Mouse (Mus musculus): ENCODE data around the gene Krtap28-10. TPM values are rescaled to one million over a fixed set of nuclear protein-coding genes. Genes with fewer than 3 reads are reported as not detected.
"Not testable (repeated sequence)": the region's sequence is repeated elsewhere in the genome, so short reads cannot be mapped to it uniquely, and the experiment has no call there.

Gene Krtap28-10
- polyA plus RNA-seq, 1 experiment from 2014 or later: not detected

DNA sequence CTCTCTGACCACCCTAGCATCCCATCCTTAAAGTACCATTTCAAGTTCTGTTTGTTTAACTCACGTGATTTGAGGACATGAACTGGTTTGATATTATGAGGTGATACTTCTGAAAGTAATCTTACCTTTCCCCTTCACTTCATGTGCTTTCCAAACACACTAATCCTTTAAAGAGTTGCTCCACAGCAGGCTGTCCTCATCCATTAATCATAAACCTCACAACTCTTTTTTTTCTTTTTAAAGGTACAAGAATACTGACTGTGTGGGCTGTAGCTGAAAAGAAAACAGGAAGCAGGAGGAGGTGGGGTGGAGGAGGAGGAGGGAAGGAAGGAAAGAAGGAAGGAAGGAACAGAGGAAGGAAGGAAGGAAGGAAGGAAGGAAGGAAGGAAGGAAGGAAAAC is 10.3 kb downstream of the Krtap28-10 start:
- H3K36me3 ChIP-seq (ENCODE audit: control insufficient read depth, insufficient read depth, low read length): no peaks in the 10 kb centered on the region
- no peak overlapping the region for H3K9ac ChIP-seq (ENCODE audit: low read depth, low read length)
- no peaks in the 10 kb centered on the region for H3K4me1 ChIP-seq (ENCODE audit: control insufficient read depth, insufficient read depth, low read length)
- no peaks in the 10 kb centered on the region for H3K27me3 ChIP-seq (replicated peaks; ENCODE audit: control insufficient read depth, insufficient read depth, low read length)
- WGBS: 29% methylated on average over 1 of the region's 1 CpGs
- H3K9me3 ChIP-seq (ENCODE audit: control insufficient read depth, low read length): no peaks in the 10 kb centered on the region
- no peak overlapping the region for H3K4me3 ChIP-seq (ENCODE audit: low read length)
- no peak; the same call in 1 of the 2 replicates for ATAC-seq
- no peak overlapping the region for H3K4me2 ChIP-seq (ENCODE audit: low read depth, low read length)
- H3K27ac ChIP-seq (ENCODE audit: low read length): no peak overlapping the region

DNA sequence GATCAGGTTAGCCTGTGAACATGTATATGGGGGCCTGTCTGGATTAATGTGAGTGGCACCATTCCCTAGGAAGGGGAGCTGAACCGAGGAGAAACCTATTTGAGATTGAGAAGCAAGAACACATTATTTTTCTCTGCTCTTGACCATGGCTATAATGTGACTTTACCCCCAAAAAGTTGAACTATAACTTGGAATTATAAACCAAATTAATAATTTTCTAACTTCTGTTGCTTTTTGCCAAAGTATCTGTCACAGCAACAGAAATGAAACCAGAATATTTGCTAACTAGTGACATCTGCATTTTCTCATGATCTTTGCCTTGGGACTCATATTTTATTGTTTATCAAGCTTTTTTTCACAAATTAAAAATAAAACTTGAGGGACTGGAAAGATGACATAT is 25.7 kb downstream of the Krtap28-10 start:
- H3K4me2 ChIP-seq (ENCODE audit: low read depth, low read length): no peak overlapping the region
- no peak overlapping the region for H3K4me3 ChIP-seq (ENCODE audit: low read length)
- H3K9me3 ChIP-seq (ENCODE audit: control insufficient read depth, low read length): no peaks in the 10 kb centered on the region; the same call in 1 of the 2 replicates
- no peaks in the 10 kb centered on the region for H3K4me1 ChIP-seq (ENCODE audit: control insufficient read depth, insufficient read depth, low read length)
- no peak for ATAC-seq
- WGBS: 62% methylated on average over 1 of the region's 1 CpGs
- H3K27ac ChIP-seq (ENCODE audit: low read length): no peak overlapping the region
- H3K27me3 ChIP-seq (replicated peaks; ENCODE audit: control insufficient read depth, insufficient read depth, low read length): no peaks in the 10 kb centered on the region
- no peak overlapping the region for H3K9ac ChIP-seq (ENCODE audit: low read depth, low read length)
- H3K36me3 ChIP-seq (ENCODE audit: control insufficient read depth, insufficient read depth, low read length): no peaks in the 10 kb centered on the region

DNA sequence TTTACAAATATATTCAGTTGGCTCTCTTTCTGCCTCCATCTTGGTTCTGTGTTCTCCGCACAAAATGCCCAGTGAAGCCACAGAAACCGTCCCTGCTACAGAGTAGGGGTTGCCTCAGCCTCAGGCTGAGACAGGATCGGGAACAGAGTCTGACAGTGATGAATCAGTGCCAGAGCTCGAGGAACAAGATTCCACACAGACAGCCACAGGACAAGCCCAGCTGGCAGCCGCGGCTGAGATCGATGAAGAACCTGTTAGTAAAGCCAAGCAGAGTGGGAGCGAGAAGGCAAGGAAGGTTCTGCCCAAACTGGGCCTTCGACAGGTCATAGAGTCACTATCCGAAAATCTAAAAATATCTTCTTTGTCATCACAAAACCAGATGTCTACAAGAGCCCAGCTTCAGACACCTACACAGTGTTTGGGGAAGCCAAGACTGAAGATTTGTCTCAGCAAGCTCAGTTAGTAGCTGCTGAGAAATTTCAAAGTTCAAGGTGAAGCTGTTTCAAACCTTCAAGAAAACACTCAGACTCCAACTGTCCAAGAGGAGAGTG is 26.9 kb downstream of the Krtap28-10 start:
- H3K27me3 ChIP-seq (replicated peaks; ENCODE audit: control insufficient read depth, insufficient read depth, low read length): no peaks in the 10 kb centered on the region
- H3K9me3 ChIP-seq (ENCODE audit: control insufficient read depth, low read length): no peaks in the 10 kb centered on the region; the same call in 1 of the 2 replicates
- no peak overlapping the region for H3K27ac ChIP-seq (ENCODE audit: low read length)
- ATAC-seq: no peak
- no peak overlapping the region for H3K9ac ChIP-seq (ENCODE audit: low read depth, low read length)
- H3K36me3 ChIP-seq (ENCODE audit: control insufficient read depth, insufficient read depth, low read length): no peaks in the 10 kb centered on the region
- WGBS: 77% methylated on average over 10 of the region's 10 CpGs
- H3K4me3 ChIP-seq (ENCODE audit: low read length): no peak overlapping the region
- no peaks in the 10 kb centered on the region for H3K4me1 ChIP-seq (ENCODE audit: control insufficient read depth, insufficient read depth, low read length)
- no peak overlapping the region for H3K4me2 ChIP-seq (ENCODE audit: low read depth, low read length)

DNA sequence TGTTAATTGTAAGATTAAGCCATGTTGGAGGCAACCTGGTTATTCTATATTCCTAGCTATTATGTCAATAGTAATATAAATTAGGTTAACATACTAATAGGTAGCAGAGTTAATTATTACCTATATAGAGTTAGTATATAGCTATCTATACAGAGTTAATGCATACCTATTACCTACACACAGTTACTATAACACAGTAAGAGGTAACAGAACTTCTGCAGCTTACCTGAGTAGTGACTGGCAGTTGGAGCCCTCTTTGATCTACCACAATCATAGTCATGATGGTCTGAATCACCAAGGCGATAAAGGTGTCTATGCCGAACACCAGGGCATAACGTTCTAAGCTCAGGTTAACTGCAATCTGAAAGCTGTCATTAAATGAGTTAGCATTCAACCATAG is 27.8 kb downstream of the Krtap28-10 start:
- 79% methylated on average over 3 of the region's 3 CpGs for WGBS
- peak; percentile 62; the same call in 1 of the 2 replicates for ATAC-seq
- no peak overlapping the region for H3K4me2 ChIP-seq (ENCODE audit: low read depth, low read length)

DNA sequence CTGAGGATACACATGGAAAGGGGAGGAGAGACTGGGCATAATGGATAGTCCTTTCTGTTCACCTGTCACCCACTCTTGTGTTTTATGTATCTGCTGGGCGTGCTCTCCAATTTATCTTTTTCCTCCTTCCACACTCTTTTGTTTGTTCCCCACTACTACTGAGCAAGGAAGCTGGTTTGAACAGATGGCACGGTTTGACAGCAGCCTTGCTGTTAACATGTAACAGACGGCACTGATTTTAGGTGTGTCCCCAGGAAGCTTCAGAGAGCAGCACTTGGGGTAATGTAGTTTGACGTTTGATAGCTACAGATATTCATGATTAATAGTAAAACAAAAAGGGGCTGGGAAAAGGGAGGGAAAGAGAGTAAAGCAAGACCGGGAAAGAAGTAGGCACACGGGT is 34.8 kb downstream of the Krtap28-10 start:
- Histone ChIP-seq H3K4me1 (ENCODE audit: control insufficient read depth, insufficient read depth, low read length) (no peaks in the 10 kb centered on the region), H3K27me3 (replicated peaks; ENCODE audit: control insufficient read depth, insufficient read depth, low read length) (no peaks in the 10 kb centered on the region), H3K9me3 (ENCODE audit: control insufficient read depth, low read length) (no peaks in the 10 kb centered on the region), H3K4me2 (ENCODE audit: low read depth, low read length) (no peak overlapping the region), H3K4me3 (ENCODE audit: low read length) (no peak overlapping the region), H3K9ac (ENCODE audit: low read depth, low read length) (no peak overlapping the region), H3K36me3 (ENCODE audit: control insufficient read depth, insufficient read depth, low read length) (no peaks in the 10 kb centered on the region), H3K27ac (ENCODE audit: low read length) (no peak overlapping the region)
- 52% methylated on average over 6 of the region's 6 CpGs for WGBS
- no peak for ATAC-seq

More for the DNA sequence above, 27.8 kb downstream of the Krtap28-10 start:
- no peaks in the 10 kb centered on the region for H3K4me1 ChIP-seq (ENCODE audit: control insufficient read depth, insufficient read depth, low read length)
- no peaks in the 10 kb centered on the region; the same call in 1 of the 2 replicates for H3K9me3 ChIP-seq (ENCODE audit: control insufficient read depth, low read length)
- H3K27ac ChIP-seq (ENCODE audit: low read length): no peak overlapping the region
- no peak overlapping the region for H3K9ac ChIP-seq (ENCODE audit: low read depth, low read length)
- H3K36me3 ChIP-seq (ENCODE audit: control insufficient read depth, insufficient read depth, low read length): no peaks in the 10 kb centered on the region
- no peak overlapping the region for H3K4me3 ChIP-seq (ENCODE audit: low read length)
- no peaks in the 10 kb centered on the region for H3K27me3 ChIP-seq (replicated peaks; ENCODE audit: control insufficient read depth, insufficient read depth, low read length)

DNA sequence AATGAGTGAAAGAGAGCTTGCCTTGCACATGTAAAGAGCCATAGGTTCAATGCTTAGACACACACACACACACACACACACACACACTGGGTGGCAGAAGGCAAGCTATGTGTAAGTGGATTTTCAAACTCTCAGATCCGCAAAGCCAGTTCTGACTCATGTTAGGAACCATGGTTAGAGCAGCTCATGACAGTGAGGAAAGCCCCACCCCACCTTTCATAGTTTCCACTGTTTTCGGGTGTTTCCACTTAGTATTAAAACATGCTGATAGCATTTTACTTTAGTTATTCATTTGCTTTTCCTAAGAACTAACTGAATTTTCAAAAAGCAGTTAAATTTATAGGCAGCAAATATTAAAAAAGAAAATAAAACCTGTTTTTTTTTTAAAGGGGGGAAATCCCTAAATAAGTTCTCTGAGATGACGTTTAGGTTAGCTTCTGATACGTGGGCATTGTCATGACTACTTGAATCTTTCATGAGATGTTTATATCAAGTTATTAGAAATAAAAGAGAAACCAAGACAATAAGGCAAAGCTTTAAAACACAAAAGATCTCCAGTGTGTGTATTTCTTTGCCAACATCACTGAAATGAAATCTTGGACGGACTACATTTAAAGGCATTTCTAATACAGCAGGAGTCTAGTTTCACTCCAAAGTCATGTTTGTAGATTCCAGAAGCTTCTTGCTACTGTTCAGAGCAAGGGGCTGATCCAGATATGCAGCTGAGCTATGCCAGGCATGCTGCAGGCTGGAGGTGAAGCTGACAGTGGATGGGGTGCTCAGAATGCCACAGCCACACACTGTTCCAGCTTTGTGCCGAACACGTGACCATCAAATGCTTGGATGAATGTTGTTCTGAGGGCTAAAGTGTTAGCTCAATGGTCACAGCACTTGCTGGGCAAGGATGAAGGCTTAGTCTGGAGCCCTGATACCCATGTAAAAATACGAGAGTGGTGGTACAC is 35.8 kb downstream of the Krtap28-10 start:
- ATAC-seq: no peak
- Histone ChIP-seq H3K36me3 (ENCODE audit: control insufficient read depth, insufficient read depth, low read length) (no peaks in the 10 kb centered on the region), H3K4me1 (ENCODE audit: control insufficient read depth, insufficient read depth, low read length) (no peaks in the 10 kb centered on the region), H3K4me2 (ENCODE audit: low read depth, low read length) (no peak overlapping the region), H3K9me3 (ENCODE audit: control insufficient read depth, low read length) (no peaks in the 10 kb centered on the region), H3K4me3 (ENCODE audit: low read length) (no peak overlapping the region), H3K9ac (ENCODE audit: low read depth, low read length) (no peak overlapping the region), H3K27ac (ENCODE audit: low read length) (no peak overlapping the region), H3K27me3 (replicated peaks; ENCODE audit: control insufficient read depth, insufficient read depth, low read length) (no peaks in the 10 kb centered on the region)
- WGBS: 80% methylated on average over 8 of the region's 8 CpGs

DNA sequence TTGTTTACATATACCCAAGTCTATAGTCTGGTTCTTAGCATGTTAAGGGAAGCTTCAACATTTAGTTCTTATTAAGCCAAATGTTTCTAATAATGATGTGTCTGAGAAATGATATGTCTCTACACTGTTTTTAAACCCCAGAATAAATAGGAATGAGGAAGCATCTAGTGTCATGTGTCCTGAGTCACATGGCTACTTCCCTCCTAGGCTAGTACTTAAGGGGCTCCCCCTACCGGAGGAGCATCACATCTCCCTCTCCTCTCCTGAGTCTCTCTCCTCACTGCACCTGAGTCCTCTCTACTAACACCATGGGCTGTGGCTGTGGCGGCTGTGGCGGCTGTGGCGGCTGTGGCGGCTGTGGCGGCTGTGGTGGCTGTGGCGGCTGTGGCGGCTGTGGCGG is 42.0 kb downstream of the Krtap28-10 start, which contains the start of gene Gm47959:
Gene Gm47959 (plus strand): TSS at position 243 of the 400 bp plus-strand sequence.
- WGBS: 95% methylated on average over 6 of the region's 9 CpGs
- H3K4me1 ChIP-seq (ENCODE audit: control insufficient read depth, insufficient read depth, low read length); H3K4me2 ChIP-seq (ENCODE audit: low read depth, low read length): not testable (repeated sequence)

DNA sequence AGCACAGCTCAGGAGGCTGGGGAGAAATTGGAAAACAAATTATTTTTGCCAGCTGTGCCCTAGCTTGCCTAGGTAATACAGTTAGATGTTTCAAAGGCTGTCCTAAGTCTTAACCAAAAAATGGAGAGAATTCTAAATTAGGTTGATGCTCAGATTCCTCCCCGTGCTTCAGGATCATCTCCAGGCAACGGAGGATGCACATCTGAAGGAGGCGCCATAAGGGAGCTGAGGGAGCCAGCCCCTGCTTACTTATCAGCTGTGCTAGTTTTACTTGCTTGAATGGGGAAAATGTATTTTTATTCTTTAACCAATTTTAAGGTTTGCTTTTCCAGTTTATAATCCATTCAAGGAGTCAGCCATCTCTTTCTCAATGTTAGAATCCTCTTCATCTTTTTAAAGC is 48.3 kb downstream of the Krtap28-10 start:
- no peak overlapping the region for H3K4me2 ChIP-seq (ENCODE audit: low read depth, low read length)
- H3K27ac ChIP-seq (ENCODE audit: low read length): no peak overlapping the region
- H3K27me3 ChIP-seq (replicated peaks; ENCODE audit: control insufficient read depth, insufficient read depth, low read length): no peaks in the 10 kb centered on the region
- no peaks in the 10 kb centered on the region for H3K9me3 ChIP-seq (ENCODE audit: control insufficient read depth, low read length)
- H3K9ac ChIP-seq (ENCODE audit: low read depth, low read length): no peak overlapping the region
- 0 out of 2 replicates have a peak, but pooled peaks cover 2% of the 10 kb centered on the region for H3K4me1 ChIP-seq (ENCODE audit: control insufficient read depth, insufficient read depth, low read length)
- H3K36me3 ChIP-seq (ENCODE audit: control insufficient read depth, insufficient read depth, low read length): no peaks in the 10 kb centered on the region
- no peak overlapping the region for H3K4me3 ChIP-seq (ENCODE audit: low read length)
- WGBS: 75% methylated on average over 3 of the region's 3 CpGs
- no peak for ATAC-seq

More for the DNA sequence above, 42.0 kb downstream of the Krtap28-10 start, which contains the start of gene Gm47959:
- not testable (repeated sequence) for H3K9ac ChIP-seq (ENCODE audit: low read depth, low read length); H3K4me3 ChIP-seq (ENCODE audit: low read length); ATAC-seq; H3K27ac ChIP-seq (ENCODE audit: low read length); H3K27me3 ChIP-seq (replicated peaks; ENCODE audit: control insufficient read depth, insufficient read depth, low read length); H3K36me3 ChIP-seq (ENCODE audit: control insufficient read depth, insufficient read depth, low read length); H3K9me3 ChIP-seq (ENCODE audit: control insufficient read depth, low read length)

DNA sequence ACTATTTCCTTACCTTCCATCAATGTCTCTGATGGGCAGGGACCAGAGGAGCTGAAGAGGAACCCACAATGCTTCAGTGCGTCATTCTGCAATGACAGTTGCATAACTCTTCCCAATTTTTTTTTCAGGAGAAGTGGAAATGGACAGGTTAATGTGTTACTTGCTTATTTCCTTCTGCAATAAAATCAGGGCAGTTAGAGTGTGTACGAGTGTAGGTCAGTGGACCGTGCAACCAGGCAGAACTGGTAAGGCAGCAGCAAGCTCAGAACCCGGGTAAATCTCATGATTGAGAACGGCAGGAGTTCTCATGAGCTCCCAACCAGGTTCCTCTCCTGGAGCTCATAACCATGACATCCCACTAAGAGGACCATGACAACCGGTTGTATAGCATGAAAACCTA is 50.2 kb downstream of the Krtap28-10 start:
- peak; percentile 82 for ATAC-seq
- Histone ChIP-seq H3K27ac (ENCODE audit: low read length) (peak overlapping the region; percentile 85), H3K4me1 (ENCODE audit: control insufficient read depth, insufficient read depth, low read length) (0 out of 2 replicates have a peak, but pooled peaks cover 2% of the 10 kb centered on the region)

More for the DNA sequence above, 50.2 kb downstream of the Krtap28-10 start:
- Histone ChIP-seq H3K4me2 (ENCODE audit: low read depth, low read length) (no peak overlapping the region), H3K27me3 (replicated peaks; ENCODE audit: control insufficient read depth, insufficient read depth, low read length) (no peaks in the 10 kb centered on the region), H3K4me3 (ENCODE audit: low read length) (no peak overlapping the region), H3K36me3 (ENCODE audit: control insufficient read depth, insufficient read depth, low read length) (no peaks in the 10 kb centered on the region), H3K9ac (ENCODE audit: low read depth, low read length) (no peak overlapping the region), H3K9me3 (ENCODE audit: control insufficient read depth, low read length) (no peaks in the 10 kb centered on the region)
- WGBS: 71% methylated on average over 6 of the region's 6 CpGs

Measured in intestine, embryonic 16.5 days (tissue).